Mouse (Mus musculus): ENCODE measurements around the gene Snapc2. TPM values are rescaled to one million over a fixed set of nuclear protein-coding genes. Genes with fewer than 3 reads are reported as not detected.
A peak's percentile ranks its signal among the peaks of the same experiment; 100 is the strongest.
"Not testable (repeated sequence)": the region's sequence is repeated elsewhere in the genome, so short reads cannot be mapped to it uniquely, and the experiment has no call there.

The Snapc2 gene
- total RNA-seq, 2 experiments from 2014 or later = 21.7 to 24.4 TPM

- peak; percentile 65 for DNase-seq
Observed at GRCm38 (mm10) chr8:4237814-4238433, 15.0 kb upstream of the Snapc2 start.

GRCm38 (mm10) chr8:4238434-4239192 is 14.3 kb upstream of the Snapc2 start, which contains the start of the genes Map2k7 and Gm49320:
Map2k7 (plus strand) TSS chr8:4238740.
Gm49320 (plus strand) TSS chr8:4238865.
- peak; percentile 100 for DNase-seq

- DNase-seq = no peak
Observed at GRCm38 (mm10) chr8:4239193-4239890, 13.5 kb upstream of the Snapc2 start.

GRCm38 (mm10) chr8:4245061-4245460 is 7.8 kb upstream of the Snapc2 start:
- DNase-seq = no peak

GRCm38 (mm10) chr8:4245737-4246136 is 7.1 kb upstream of the Snapc2 start:
- DNase-seq = no peak

- DNase-seq = no peak
Observed at GRCm38 (mm10) chr8:4247241-4247640, 5.6 kb upstream of the Snapc2 start.

GRCm38 (mm10) chr8:4247951-4248540 is 4.8 kb upstream of the Snapc2 start, which contains the start of gene Tgfbr3l:
Tgfbr3l (plus strand) TSS chr8:4248214.
- peak; percentile 43 for DNase-seq

GRCm38 (mm10) chr8:4249213-4249612 is 3.7 kb upstream of the Snapc2 start:
- DNase-seq = peak; percentile 73

- peak; percentile 92 for DNase-seq
Observed at GRCm38 (mm10) chr8:4250306-4250970, 2.4 kb upstream of the Snapc2 start.

GRCm38 (mm10) chr8:4252116-4252760 is 642 bp upstream of the Snapc2 start:
- DNase-seq = no peak

GRCm38 (mm10) chr8:4254001-4254400 is 1.1 kb downstream of the Snapc2 start:
- DNase-seq = peak; percentile 76

GRCm38 (mm10) chr8:4255471-4255870 is 2.6 kb downstream of the Snapc2 start:
- DNase-seq = not testable (repeated sequence)

GRCm38 (mm10) chr8:4256911-4257310 is 4.0 kb downstream of the Snapc2 start:
- no peak for DNase-seq

- DNase-seq = no peak
Observed at GRCm38 (mm10) chr8:4257350-4257749, 4.5 kb downstream of the Snapc2 start.

GRCm38 (mm10) chr8:4258233-4258632 is 5.4 kb downstream of the Snapc2 start:
- peak; percentile 86 for DNase-seq

- peak; percentile 35 for DNase-seq
Observed at GRCm38 (mm10) chr8:4258678-4259077, 5.8 kb downstream of the Snapc2 start.

GRCm38 (mm10) chr8:4259125-4259804 is 6.4 kb downstream of the Snapc2 start, which contains the start of gene Ctxn1:
Ctxn1 (minus strand) TSS chr8:4259274.
- DNase-seq = peak; percentile 99

- DNase-seq = no peak
Observed at GRCm38 (mm10) chr8:4259805-4260170, 6.9 kb downstream of the Snapc2 start.

- DNase-seq = no peak
Observed at GRCm38 (mm10) chr8:4263105-4263791, 10.4 kb downstream of the Snapc2 start.
